Mouse (Mus musculus) CH12.LX (cell line): ENCODE results near the gene Lrrc74b. TPM values are rescaled to one million over a fixed set of nuclear protein-coding genes. Genes with fewer than 3 reads are reported as not detected.

Experiments
- DNase-seq: peaks from one replicate; pipeline ENCODE4 v3.0.0-alpha.2; 2013; ENCODE audit errors: extremely low read depth
- H3K27ac ChIP-seq: 2 replicates; pipeline ENCODE4 v1.5.1; 2012; ENCODE audit warnings: low read depth, mild to moderate bottlenecking, control low read depth, moderate library complexity; ENCODE audit not compliant: insufficient read depth
- H3K27me3 ChIP-seq: replicated peaks from 2 replicates; pipeline ENCODE3; 2012; ENCODE audit warnings: inconsistent platforms
- H3K36me3 ChIP-seq, 2 experiments: replicated peaks in 1 of 2; 2 replicates each; pipeline versions ENCODE3 to v1.6.1; 2012; ENCODE audit warnings: inconsistent platforms in 1 of 2, low read length in 1 of 2, mild to moderate bottlenecking in 1 of 2, mixed read lengths in 1 of 2, moderate library complexity in 1 of 2; ENCODE audit not compliant: control insufficient read depth in 1 of 2, insufficient read depth in 1 of 2
- H3K4me1 ChIP-seq, 2 experiments: 2 replicates each; pipeline ENCODE4 v1.6.1; 2012; ENCODE audit warnings: inconsistent platforms in 1 of 2, moderate library complexity in 1 of 2; ENCODE audit not compliant: insufficient read depth in 2 of 2, control insufficient read depth in 1 of 2
- H3K4me2 ChIP-seq: 2 replicates; pipeline ENCODE4 v1.6.1; 2012; ENCODE audit warnings: low read depth, mild to moderate bottlenecking, control low read depth; ENCODE audit not compliant: poor library complexity, insufficient read depth, severe bottlenecking
- H3K4me3 ChIP-seq, 3 experiments: fragments of 150-350 bp in 1 of 3; sonication (generic) in 1 of 3; replicated peaks in 1 of 3; 2 replicates each; pipeline versions ENCODE3 to v1.5.1; 2011 to 2012; ENCODE audit warnings: low read depth in 2 of 3, low read length in 2 of 3, mild to moderate bottlenecking in 2 of 3, moderate library complexity in 2 of 3, control low read depth in 1 of 3, improper control_type of control experiment in 1 of 3, inconsistent platforms in 1 of 3, mixed read lengths in 1 of 3; ENCODE audit not compliant: poor library complexity in 1 of 3
- H3K79me2 ChIP-seq: replicated peaks from 2 replicates; pipeline ENCODE4 v1.6.1; 2012; ENCODE audit warnings: mild to moderate bottlenecking, moderate library complexity; ENCODE audit not compliant: control insufficient read depth, poor library complexity, insufficient read depth, severe bottlenecking; ENCODE audit errors: extremely low read depth
- H3K9ac ChIP-seq: 2 replicates; pipeline ENCODE4 v1.6.1; 2012; ENCODE audit warnings: low read depth, mild to moderate bottlenecking, control low read depth, moderate library complexity; ENCODE audit not compliant: insufficient read depth
- H3K9me3 ChIP-seq: replicated peaks from 2 replicates; pipeline ENCODE3; 2012; ENCODE audit warnings: low read length, inconsistent platforms, mixed read lengths
- BHLHE40 ChIP-seq: IDR thresholded peaks from 2 replicates; pipeline ENCODE4 v1.6.1; 2011; ENCODE audit warnings: mild to moderate bottlenecking, low read depth, low read length, improper control_type of control experiment
- CHD1 ChIP-seq: IDR thresholded peaks from 2 replicates; pipeline ENCODE4 v1.6.1; 2012; ENCODE audit warnings: low read depth, low read length, improper control_type of control experiment, inconsistent platforms
- E2F4 ChIP-seq: IDR thresholded peaks from 2 replicates; pipeline ENCODE4 v1.6.1; 2011; ENCODE audit warnings: low read depth, low read length, improper control_type of control experiment; ENCODE audit not compliant: insufficient replicate concordance
- ELF1 ChIP-seq: IDR thresholded peaks from 2 replicates; pipeline ENCODE4 v1.6.1; 2014; ENCODE audit warnings: low read depth, mild to moderate bottlenecking, inconsistent platforms, low read length, improper control_type of control experiment
- IRF4 ChIP-seq: IDR thresholded peaks from 2 replicates; pipeline ENCODE4 v1.6.1; 2014; ENCODE audit warnings: low read depth, mild to moderate bottlenecking, inconsistent platforms, low read length, improper control_type of control experiment
- JUN ChIP-seq: IDR thresholded peaks from 2 replicates; pipeline ENCODE4 v1.6.1; 2011; ENCODE audit warnings: low read depth, mild to moderate bottlenecking, low read length, improper control_type of control experiment, moderate library complexity; ENCODE audit not compliant: insufficient read depth
- MAX ChIP-seq: IDR thresholded peaks from 2 replicates; pipeline ENCODE4 v1.6.1; 2011; ENCODE audit warnings: low read length, improper control_type of control experiment
- MEF2A ChIP-seq: IDR thresholded peaks from 2 replicates; pipeline ENCODE4 v1.6.1; 2014; ENCODE audit warnings: low read depth, mild to moderate bottlenecking, inconsistent platforms, low read length, improper control_type of control experiment, borderline replicate concordance
- MXI1 ChIP-seq: IDR thresholded peaks from 2 replicates; pipeline ENCODE4 v1.6.1; 2011; ENCODE audit warnings: mild to moderate bottlenecking, low read depth, low read length, improper control_type of control experiment
- MYC ChIP-seq: IDR thresholded peaks from 2 replicates; pipeline ENCODE4 v1.6.1; 2011; ENCODE audit warnings: low read depth, mild to moderate bottlenecking, improper control_type of control experiment, low read length
- NELFE ChIP-seq: IDR thresholded peaks from 2 replicates; pipeline ENCODE4 v1.6.1; 2011; ENCODE audit warnings: low read depth, low read length, improper control_type of control experiment
- NRF1 ChIP-seq: IDR thresholded peaks from 2 replicates; pipeline ENCODE4 v1.6.1; 2014; ENCODE audit warnings: low read depth, mild to moderate bottlenecking, inconsistent platforms, low read length, improper control_type of control experiment, moderate library complexity
- PAX5 ChIP-seq: IDR thresholded peaks from 2 replicates; pipeline ENCODE4 v1.6.1; 2012; ENCODE audit warnings: low read length, inconsistent platforms, mixed read lengths
- POLR2A ChIP-seq: IDR thresholded peaks from 2 replicates; pipeline ENCODE4 v1.6.1; 2011; ENCODE audit warnings: low read depth, mild to moderate bottlenecking, improper control_type of control experiment, low read length
- RAD21 ChIP-seq: IDR thresholded peaks from 2 replicates; pipeline ENCODE4 v1.6.1; 2011; ENCODE audit warnings: low read depth, mild to moderate bottlenecking, low read length, improper control_type of control experiment, moderate library complexity
- UBTF ChIP-seq: IDR thresholded peaks from 2 replicates; pipeline ENCODE4 v1.6.1; 2012; ENCODE audit warnings: low read depth, mild to moderate bottlenecking, inconsistent platforms, low read length, improper control_type of control experiment, moderate library complexity
- ZKSCAN1 ChIP-seq: IDR thresholded peaks from 2 replicates; pipeline ENCODE4 v1.6.1; 2012; ENCODE audit warnings: low read depth, inconsistent platforms, low read length, improper control_type of control experiment, borderline replicate concordance
- ZMIZ1 ChIP-seq: IDR thresholded peaks from 2 replicates; pipeline ENCODE4 v1.6.1; 2012; ENCODE audit warnings: low read depth, mild to moderate bottlenecking, inconsistent platforms, low read length, improper control_type of control experiment
- ZNF384 ChIP-seq: IDR thresholded peaks from 2 replicates; pipeline ENCODE4 v1.6.1; 2012; ENCODE audit warnings: low read depth, low read length, improper control_type of control experiment, inconsistent platforms
- dilution Hi-C: fragments of 300-500 bp; cut with MboI; formaldehyde crosslinking; loops from 2 replicates; pipeline ENCODE4 v1.14.3; 2020; ENCODE audit warnings: low sequenced_read_pairs; ENCODE audit not compliant: extremely low pct_unique_long_range_greater_than_20kb, extremely low pct_ligation_motif_present
- in situ Hi-C: fragments of 300-500 bp; cut with MboI; formaldehyde crosslinking; loops from 3 replicates; pipeline ENCODE4 v1.14.3; 2019; ENCODE audit warnings: low sequenced_read_pairs, low pct_ligation_motif_present, low pct_unique_long_range_greater_than_20kb, mixed read lengths
- polyA plus RNA-seq: library from polyadenylated mRNA; unstranded; fragments of >175 nt; gene quantifications from 2 replicates; pipeline ENCODE4 v1.2.1, GENCODE M21; 2012; ENCODE audit warnings: low read depth; ENCODE audit not compliant: insufficient read length
- total RNA-seq, 2 experiments: library from RNA; depleted of rRNA; stranded (reverse); fragments of 300-350 nt in 1 of 2; fragments of >200 nt in 1 of 2; gene quantifications; 2 replicates each; pipeline ENCODE4 v1.2.3; 2012 to 2014

Lrrc74b gene
- total and polyA plus RNA-seq, 3 experiments = 0.17 TPM; not detected in 2

DNA sequence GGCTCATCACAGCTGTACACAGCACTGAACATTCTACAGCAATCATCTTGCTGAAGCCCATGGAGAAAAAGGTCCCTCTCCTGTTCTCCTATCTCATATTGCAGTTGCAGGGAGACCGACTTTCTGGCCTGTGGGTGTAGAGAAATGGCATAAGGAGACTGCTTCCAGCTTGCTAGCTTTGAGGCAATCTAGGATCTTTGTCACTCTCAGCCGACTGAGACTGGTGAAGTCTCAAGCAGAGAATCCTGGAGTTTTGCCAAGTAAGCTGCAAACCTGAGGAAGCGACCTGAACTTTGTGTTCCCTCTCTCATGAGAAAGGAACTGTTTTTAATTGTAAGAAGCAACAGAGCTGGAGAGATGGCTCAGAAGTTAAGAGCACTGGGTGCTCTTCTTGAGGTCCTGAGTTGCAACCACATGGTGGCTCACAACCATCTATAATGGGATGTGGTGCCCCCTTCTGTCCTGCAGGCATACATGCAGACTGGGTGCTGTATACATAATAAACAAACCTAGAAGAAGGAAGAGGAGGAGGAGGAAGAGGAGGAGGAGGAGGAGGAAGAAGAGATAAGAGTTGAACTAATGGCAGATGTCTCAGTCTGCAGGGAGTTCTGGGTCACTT is 40.0 kb upstream of the Lrrc74b start (continued):
- TF ChIP-seq MEF2A = no peak
- peak; percentile 43 for TF ChIP-seq RAD21
- TF ChIP-seq ZNF384 = no peak
- TF ChIP-seq NRF1 = no peak
- no peak for TF ChIP-seq MXI1
- no peak for TF ChIP-seq IRF4
- 0 out of 2 replicates have a peak, but pooled peaks have one; percentile 18 for TF ChIP-seq ELF1

DNA sequence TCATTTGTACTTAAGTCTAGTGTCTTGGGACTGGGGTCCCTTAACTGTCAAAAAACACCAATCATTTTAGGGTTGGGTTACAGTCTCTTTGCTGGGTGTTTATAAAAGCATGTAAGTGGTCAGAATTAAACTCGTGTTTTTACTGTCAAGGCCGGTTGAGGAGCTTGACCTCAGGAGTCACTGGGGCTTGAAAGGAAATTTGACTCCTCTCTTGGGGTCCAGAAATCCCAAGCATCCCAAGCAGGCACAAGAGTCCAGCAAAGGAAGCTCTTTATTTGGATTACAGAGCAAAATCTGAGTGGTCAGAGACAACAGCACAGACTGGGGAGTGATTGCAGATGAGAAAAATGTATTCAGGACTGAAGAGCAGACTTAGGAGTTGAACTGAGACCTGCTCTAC is 29.7 kb upstream of the Lrrc74b start:
- Histone ChIP-seq H3K4me2 (no peak overlapping the region), H3K27me3 (peaks cover 46% of the 10 kb centered on the region), H3K79me2 (no peaks in the 10 kb centered on the region), H3K36me3 (no peaks in the 10 kb centered on the region), H3K4me1 (no peaks in the 10 kb centered on the region), H3K9ac (no peak overlapping the region), H3K27ac (no peak overlapping the region), H3K9me3 (peaks cover 26% of the 10 kb centered on the region), H3K4me3 (no peak overlapping the region)
- TF ChIP-seq ZMIZ1 = no peak
- TF ChIP-seq E2F4 = no peak
- TF ChIP-seq UBTF = no peak
- TF ChIP-seq POLR2A = no peak
- no peak for TF ChIP-seq MYC
- TF ChIP-seq JUN = no peak
- TF ChIP-seq MXI1 = no peak
- DNase-seq = no peak
- in situ Hi-C loops (no loop called here), dilution Hi-C loops (no loop called here)

DNA sequence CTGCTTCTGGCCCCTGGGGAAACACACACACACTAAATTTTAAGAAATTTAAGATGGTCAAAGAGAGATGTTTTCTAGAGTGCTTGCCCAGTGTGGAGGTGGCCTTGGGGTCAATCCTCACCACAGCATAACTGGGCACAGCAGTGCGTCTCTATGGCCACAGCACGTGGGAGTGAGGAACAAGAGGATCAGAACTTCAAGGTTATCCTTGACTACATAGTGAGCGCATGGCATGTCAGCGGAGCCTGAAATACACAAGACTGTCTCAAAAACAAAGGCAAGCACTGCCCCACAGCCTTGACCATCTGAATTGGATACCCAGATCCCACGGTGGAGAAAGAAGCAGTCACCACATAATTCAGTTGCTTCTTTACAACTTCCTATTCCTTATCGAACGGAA is 23.5 kb upstream of the Lrrc74b start:
- in situ Hi-C loops = no loop called here
- dilution Hi-C loops = no loop called here
- DNase-seq = no peak
- Histone ChIP-seq H3K9me3 (peaks cover 16% of the 10 kb centered on the region), H3K27me3 (peaks cover 29% of the 10 kb centered on the region), H3K4me3 (no peak overlapping the region), H3K9ac (no peak overlapping the region), H3K79me2 (no peaks in the 10 kb centered on the region), H3K4me1 (no peaks in the 10 kb centered on the region), H3K4me2 (no peak overlapping the region), H3K27ac (no peak overlapping the region), H3K36me3 (no peaks in the 10 kb centered on the region)
- no peak for TF ChIP-seq ELF1
- TF ChIP-seq MAX = no peak
- TF ChIP-seq MYC = no peak
- TF ChIP-seq IRF4 = no peak
- no peak for TF ChIP-seq ZKSCAN1
- TF ChIP-seq MEF2A = no peak
- TF ChIP-seq PAX5 = no peak
- TF ChIP-seq NELFE = no peak
- no peak for TF ChIP-seq ZNF384
- no peak for TF ChIP-seq UBTF
- no peak for TF ChIP-seq CHD1
- TF ChIP-seq BHLHE40 = no peak
